Comparison of ENCODE assay signal across 15 mouse cellular contexts in genomic region chr3:27698671-27699070, GRCm38 (mm10). TPM values are rescaled to one million over a fixed set of nuclear protein-coding genes. Genes with fewer than 3 reads are reported as not detected.
DNase-seq lines count a peak whose midpoint lies in the region; ATAC-seq lines count a peak whose summit lies in the region.
"Had no signal": no experiment of that assay in that cellular context is flagged by ENCODE, and none has a peak within 500 bp of the region (broad histone marks: within the 10 kb centered on the region; RNA-seq: fewer than 3 reads in every experiment).

No protein-coding gene starts in this region.

- no peak for ATAC-seq in heart, embryonic 12.5 days (ENCODE audit: insufficient number of reproducible peaks, low FRiP score)
- peak; percentile 37; the same call in 1 of the 2 replicates for ATAC-seq in limb, embryonic 15.5 days (ENCODE audit: insufficient number of reproducible peaks, low FRiP score, low TSS enrichment, low read depth)

- peaks cover 6% of the 10 kb centered on the region for H3K36me3 ChIP-seq in heart, embryonic 12.5 days
- peaks cover 5% of the 10 kb centered on the region for H3K36me3 ChIP-seq in limb, embryonic 15.5 days
- no peaks in the 10 kb centered on the region; the same call in 1 of the 2 replicates for H3K36me3 ChIP-seq in limb, embryonic 10.5 days
- H3K36me3 ChIP-seq: hindbrain, embryonic 12.5 days; liver, embryonic 13.5 days had no signal

- H3K27me3 ChIP-seq in heart, embryonic 12.5 days (replicated peaks): no peaks in the 10 kb centered on the region
- H3K27me3 ChIP-seq in limb, embryonic 15.5 days: no peaks in the 10 kb centered on the region
- no peaks in the 10 kb centered on the region for H3K27me3 ChIP-seq in limb, embryonic 10.5 days (ENCODE audit: low read depth, poor library complexity, severe bottlenecking)
- H3K27me3 ChIP-seq: hindbrain, embryonic 12.5 days; kidney, embryonic 15.5 days; liver, embryonic 13.5 days had no signal

- no peaks in the 10 kb centered on the region for H3K9me3 ChIP-seq in heart, embryonic 12.5 days (replicated peaks)
- H3K9me3 ChIP-seq in limb, embryonic 15.5 days: no peaks in the 10 kb centered on the region
- no peaks in the 10 kb centered on the region for H3K9me3 ChIP-seq in limb, embryonic 10.5 days (replicated peaks)
- H3K9me3 ChIP-seq: hindbrain, embryonic 12.5 days; kidney, embryonic 15.5 days; liver, embryonic 13.5 days had no signal

- no peak overlapping the region for H3K9ac ChIP-seq in heart, embryonic 12.5 days
- no peak overlapping the region for H3K9ac ChIP-seq in limb, embryonic 15.5 days
- H3K9ac ChIP-seq: hindbrain, embryonic 12.5 days; kidney, embryonic 15.5 days; liver, embryonic 13.5 days had no signal

- H3K27ac ChIP-seq in heart, embryonic 12.5 days (ENCODE audit: poor library complexity, severe bottlenecking): peak overlapping the region; percentile 13; the same call in 1 of the 2 replicates
- no peak overlapping the region for H3K27ac ChIP-seq in limb, embryonic 15.5 days
- H3K27ac ChIP-seq in limb, embryonic 10.5 days: no peak overlapping the region
- H3K27ac ChIP-seq: hindbrain, embryonic 12.5 days; kidney, embryonic 15.5 days; liver, embryonic 13.5 days had no signal

- no peak for DNase-seq in heart, adult 9 months (ENCODE audit: low spot score in 2 of 2)
- no peak for DNase-seq in limb, embryonic 10.5 days (ENCODE audit: low spot score)
- peak; percentile 61 to 80 for DNase-seq in left cerebral cortex, adult 9 months (ENCODE audit: low spot score in 2 of 2)
- peak; percentile 79 for DNase-seq in telencephalon, adult 2 months (ENCODE audit: low read depth, low spot score)
- DNase-seq in cerebellum, adult 11-12 months: no peak
- DNase-seq in adrenal gland, postnatal 36 days: no peak
- DNase-seq: adrenal gland, postnatal 14 days; cerebellum, postnatal 36 days; liver, embryonic 13.5 days; midbrain, embryonic 14.5 days had no signal

- H3K4me3 ChIP-seq in heart, embryonic 12.5 days: no peak overlapping the region
- H3K4me3 ChIP-seq in limb, embryonic 15.5 days: no peak overlapping the region
- H3K4me3 ChIP-seq in limb, embryonic 10.5 days: no peak overlapping the region
- H3K4me3 ChIP-seq: hindbrain, embryonic 12.5 days; kidney, embryonic 15.5 days; liver, embryonic 13.5 days had no signal

- peaks cover 64% of the 10 kb centered on the region for H3K4me1 ChIP-seq in heart, embryonic 12.5 days (replicated peaks)
- H3K4me1 ChIP-seq in limb, embryonic 15.5 days: peaks cover 31% of the 10 kb centered on the region
- H3K4me1 ChIP-seq in limb, embryonic 10.5 days: peaks cover 17% of the 10 kb centered on the region

- 80% methylated on average over 6 of the region's 6 CpGs for WGBS in heart, embryonic 12.5 days
- 92% methylated on average over 6 of the region's 6 CpGs for WGBS in limb, embryonic 15.5 days
- WGBS in limb, embryonic 10.5 days: 95% methylated on average over 6 of the region's 6 CpGs

- no peak overlapping the region for H3K4me2 ChIP-seq in heart, embryonic 12.5 days
- H3K4me2 ChIP-seq in limb, embryonic 15.5 days: no peak overlapping the region
- H3K4me2 ChIP-seq: hindbrain, embryonic 12.5 days; kidney, embryonic 15.5 days; liver, embryonic 13.5 days had no signal

RNA-seq across cellular contexts. Expression of gene Fndc3b, which starts 12.4 kb away (rescaled TPM):
- 36.8 and 43.6 TPM in 2 replicates for polyA plus RNA-seq in heart, embryonic 12.5 days (2016; fragmentation: Nextera tagmentation; extraction: Ambion mirVana)
- polyA plus RNA-seq in limb, embryonic 15.5 days (2015; fragmentation: Nextera tagmentation; extraction: Ambion mirVana): 35.4 and 39.5 TPM in 2 replicates
- polyA plus RNA-seq in limb, embryonic 10.5 days (2016; fragmentation: Nextera tagmentation; extraction: Ambion mirVana): 8.5 and 9.7 TPM in 2 replicates
- total RNA-seq in adrenal gland, postnatal 36 days (2021): 100 to 1,000 TPM; 127 to 174 TPM
- total RNA-seq: MEL had no signal

Comparison
In these comparisons a context has a peak if more than half of its experiments do, and no peak if none do; other contexts are left out.
1. DNase-seq: peak in left cerebral cortex, adult 9 months (2 of 2) and telencephalon, adult 2 months (single experiment); none in heart, adult 9 months (0 of 2), limb, embryonic 10.5 days (single experiment), cerebellum, adult 11-12 months (single experiment) and adrenal gland, postnatal 36 days (0 of 2).